Mouse (Mus musculus) gastrocnemius, postnatal 10 days (tissue): ENCODE results near the gene Akap8l. TPM values are rescaled to one million over a fixed set of nuclear protein-coding genes. Genes with fewer than 3 reads are reported as not detected.

Experiments used
- DNase-seq: peaks from one replicate; pipeline ENCODE4 v3.0.0; 2021; ENCODE audit warnings: mixed read lengths
- total RNA-seq, 2 experiments: library from RNA; stranded (reverse); gene quantifications; 2 replicates each; pipeline ENCODE4 v1.2.3; 2021

The Akap8l gene
- total RNA-seq, 2 experiments from 2014 or later, result 23.7 to 39.9 TPM

DNA sequence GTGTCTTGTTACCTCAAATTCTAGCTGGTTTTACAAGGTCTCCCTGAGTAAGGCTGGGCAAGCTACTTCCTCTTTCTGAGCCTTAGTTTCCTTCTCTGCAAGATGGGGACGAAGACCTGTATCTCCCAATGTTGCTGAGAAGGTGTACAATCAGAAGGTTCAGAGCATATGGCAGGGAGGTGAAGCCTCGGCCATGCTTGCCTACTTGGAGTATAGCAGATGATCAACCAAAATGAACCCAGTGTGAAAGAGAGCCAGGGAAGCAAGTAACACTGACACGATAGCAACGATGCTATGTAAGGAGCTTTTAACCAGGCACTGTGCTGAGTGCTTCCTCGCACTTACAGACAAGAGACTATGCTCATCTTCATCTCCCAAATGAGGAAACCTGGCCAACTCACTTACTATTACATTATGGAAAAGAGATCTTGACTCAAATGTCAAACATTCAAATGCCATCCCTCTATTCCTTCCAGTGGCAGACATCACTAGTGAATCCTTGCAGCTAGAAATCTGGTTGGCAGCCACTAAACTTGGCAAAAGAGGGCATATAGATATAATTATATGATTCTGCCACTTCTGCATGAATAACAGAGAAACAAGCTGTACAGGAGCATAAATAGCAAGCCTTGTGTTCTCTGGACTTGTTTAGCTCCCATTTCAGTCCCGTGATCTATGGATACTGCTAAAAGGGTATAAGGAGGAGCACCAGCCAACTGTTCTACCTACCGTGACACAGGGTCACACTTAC, 8.0 kb upstream of the Akap8l start:
- DNase-seq, result no peak

DNA sequence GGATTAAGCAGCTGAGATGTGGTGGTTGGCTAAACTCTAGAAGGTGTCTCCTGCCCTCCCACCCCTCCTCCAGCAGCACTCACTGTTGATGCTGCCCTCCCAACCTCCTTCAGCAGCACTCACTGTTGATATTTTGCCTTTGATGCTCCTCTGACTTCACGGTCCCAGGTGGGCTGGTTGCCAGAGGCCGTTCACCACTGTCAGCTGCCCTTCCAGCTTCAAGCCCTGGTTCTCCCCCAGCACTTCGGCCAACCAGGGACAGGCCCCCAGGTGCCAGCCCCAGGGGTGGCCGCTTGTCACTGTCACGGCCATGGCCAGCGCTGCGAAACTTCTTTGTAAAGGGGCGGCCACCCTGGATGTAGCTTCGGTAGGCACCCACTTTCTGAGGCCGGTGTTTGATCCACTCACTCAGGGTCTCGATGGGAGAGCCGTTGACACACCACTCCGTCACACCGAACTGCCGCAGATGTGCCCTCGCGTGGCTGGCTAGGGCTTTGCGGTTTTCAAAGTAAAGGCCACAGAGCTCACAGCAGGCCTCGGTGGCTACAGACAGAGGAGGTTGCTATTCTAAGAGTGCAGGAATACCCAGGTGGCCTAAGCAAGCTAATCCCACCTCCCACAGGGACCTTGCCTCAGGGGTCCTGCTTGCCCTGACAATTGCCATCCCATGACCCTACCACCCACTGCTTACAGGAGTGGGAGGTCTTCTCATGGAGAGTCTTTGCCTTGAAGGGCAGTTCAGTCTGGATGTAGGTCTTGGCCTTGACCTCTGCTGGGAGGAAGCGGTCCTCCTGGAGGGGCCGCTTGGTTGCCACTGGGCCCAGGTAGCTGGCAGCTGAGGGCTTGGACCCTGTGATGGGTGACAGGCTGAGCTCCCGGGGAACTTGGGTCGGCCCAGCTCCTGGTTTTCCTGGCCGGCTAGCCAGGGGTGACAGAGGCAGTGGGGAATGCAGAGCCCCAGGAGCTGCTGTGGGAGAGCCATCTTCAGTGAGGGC, 6.7 kb upstream of the Akap8l start:
- DNase-seq, result no peak

DNA sequence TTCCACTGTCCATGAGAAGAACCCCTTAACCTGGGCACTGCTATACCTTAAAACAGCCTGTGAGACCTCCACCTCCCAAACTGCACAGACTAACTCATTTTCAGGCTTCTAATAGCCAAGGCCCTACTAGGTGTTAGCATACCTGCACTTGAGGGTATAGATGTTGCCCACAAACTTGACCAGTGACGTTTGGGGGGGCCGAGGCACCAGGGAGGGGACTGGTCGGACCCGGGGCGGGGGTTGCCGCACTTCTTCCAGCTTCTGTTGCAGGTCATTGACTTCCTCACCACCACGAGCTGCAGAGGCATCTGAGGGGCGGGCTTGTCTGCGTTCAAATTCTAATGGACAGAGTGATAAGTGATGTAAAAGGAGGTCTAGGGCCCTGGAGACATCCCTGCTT, 5.9 kb upstream of the Akap8l start:
- DNase-seq, result no peak

DNA sequence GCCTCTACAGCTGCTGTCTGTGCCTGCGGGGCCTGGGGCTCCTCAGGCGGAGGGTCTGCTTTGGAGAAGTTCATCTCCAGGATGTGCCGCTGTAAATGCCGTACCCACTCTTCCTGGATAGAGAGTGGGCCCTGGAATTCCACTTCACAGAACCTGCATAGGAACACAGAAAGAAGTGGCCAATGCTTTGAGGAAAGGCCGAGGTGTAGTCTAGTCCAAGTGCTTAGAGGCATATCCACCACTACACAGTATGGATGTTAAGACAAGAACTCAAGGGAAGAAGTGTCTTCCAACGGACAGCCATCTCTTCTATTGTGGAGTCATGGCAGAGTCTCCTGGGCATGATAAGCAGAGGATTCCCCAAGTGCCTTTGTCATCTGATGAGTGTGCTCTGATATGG, 4.6 kb upstream of the Akap8l start:
- DNase-seq, result no peak

DNA sequence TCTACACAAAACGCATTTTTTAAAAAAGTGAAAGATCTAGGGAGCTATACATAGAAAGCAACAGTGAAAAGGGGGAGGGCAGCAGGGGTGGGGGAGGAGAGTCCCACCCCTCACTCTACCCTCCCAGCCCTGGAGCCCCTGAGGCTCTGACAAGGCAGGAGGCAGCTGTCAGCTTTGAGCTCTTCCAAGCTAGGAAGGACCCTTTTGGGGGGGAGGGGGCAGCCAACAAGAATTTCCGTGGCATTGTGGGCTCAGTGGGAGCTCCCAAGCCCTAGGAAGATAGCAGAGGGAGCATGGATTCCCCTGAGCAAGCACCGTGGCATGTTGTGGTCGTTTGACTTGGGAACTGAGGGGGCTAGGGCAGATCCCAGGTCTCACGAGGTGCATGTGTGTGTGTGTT, 3.8 kb upstream of the Akap8l start:
- DNase-seq, result no peak

DNA sequence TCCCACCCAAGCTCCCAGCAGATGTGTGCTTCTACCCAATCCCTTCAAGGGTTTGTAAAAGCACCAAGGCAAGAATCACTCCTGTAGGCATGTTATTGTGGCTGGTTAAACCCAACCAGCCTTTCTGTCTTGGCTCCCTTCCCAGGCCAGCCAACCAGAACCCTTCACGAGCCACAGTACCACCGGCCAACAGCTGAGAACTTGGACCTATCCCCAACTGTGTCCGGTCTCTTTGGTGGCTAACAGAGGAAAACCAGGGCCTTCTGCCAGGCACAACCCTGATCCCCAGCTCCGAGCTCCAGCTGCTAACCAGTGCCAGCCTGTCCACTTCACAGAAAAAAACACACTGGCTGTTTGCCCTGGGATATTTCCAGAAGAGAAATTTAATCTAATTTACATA, 3.3 kb upstream of the Akap8l start:
- peak; percentile 75 for DNase-seq

DNA sequence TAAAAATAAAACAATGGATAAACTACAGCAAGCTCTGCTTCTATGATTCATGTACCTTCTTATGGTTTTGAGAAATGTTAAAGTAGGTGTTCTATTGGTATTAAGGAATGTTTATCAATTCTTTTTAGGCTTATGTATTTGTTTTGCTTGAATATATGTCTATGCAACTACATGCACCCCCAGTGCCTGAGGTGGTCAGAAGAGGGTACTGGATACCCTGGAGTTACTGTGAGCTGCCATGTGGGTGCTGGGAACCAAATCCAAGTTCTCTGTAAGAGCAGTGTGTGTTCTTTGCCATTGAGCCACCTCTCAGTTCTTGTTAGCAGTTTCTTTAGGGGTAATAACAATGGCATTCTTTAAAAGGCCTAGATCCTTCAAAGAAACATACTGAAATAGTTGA, 1.3 kb upstream of the Akap8l start:
- DNase-seq, result no peak

DNA sequence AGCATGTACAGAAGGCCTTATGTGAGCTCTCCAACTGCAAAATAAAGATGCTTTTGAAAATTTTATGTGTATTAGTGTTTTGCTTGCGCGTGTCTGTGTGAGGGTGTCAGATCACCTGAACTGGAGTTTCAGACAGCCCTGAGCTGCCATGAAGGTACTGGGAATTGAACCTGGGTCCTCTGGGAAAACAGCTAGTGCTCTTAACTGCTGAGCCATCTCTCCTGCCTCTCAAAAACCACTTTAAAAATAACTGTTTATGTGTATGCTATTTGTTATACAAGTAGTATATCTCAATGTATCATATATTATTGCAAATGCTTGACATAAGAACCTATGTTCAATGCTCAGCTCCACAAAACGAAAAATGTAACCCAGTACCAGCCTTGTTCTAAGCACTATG, 862 bp upstream of the Akap8l start:
- no peak for DNase-seq

DNA sequence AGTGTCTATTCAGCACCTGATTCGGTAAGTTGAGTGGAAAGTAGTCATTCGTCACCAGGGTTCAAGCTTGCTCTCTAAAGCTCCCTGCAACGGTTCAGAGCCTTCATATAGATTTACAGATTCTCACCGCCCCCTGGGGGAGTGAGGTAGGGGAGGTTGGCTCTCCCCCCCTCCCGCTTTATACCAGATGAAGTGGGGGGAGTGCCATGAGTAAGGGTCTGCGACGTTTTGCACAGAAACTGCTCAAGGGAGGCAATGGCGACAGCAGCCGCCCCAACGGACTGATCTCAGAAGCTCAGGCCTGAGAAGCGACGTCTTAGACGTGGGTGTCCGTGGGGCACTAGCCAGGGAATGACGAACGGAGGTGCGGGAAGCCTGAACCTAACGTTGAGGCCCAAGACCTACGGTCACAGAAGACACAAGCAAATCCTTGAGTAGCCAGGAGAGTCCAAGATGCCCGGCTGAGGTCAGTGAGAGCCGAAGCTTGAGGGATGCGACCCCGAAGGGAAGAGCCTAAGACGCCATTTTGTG, 491 bp downstream of the Akap8l start:
- no peak for DNase-seq

DNA sequence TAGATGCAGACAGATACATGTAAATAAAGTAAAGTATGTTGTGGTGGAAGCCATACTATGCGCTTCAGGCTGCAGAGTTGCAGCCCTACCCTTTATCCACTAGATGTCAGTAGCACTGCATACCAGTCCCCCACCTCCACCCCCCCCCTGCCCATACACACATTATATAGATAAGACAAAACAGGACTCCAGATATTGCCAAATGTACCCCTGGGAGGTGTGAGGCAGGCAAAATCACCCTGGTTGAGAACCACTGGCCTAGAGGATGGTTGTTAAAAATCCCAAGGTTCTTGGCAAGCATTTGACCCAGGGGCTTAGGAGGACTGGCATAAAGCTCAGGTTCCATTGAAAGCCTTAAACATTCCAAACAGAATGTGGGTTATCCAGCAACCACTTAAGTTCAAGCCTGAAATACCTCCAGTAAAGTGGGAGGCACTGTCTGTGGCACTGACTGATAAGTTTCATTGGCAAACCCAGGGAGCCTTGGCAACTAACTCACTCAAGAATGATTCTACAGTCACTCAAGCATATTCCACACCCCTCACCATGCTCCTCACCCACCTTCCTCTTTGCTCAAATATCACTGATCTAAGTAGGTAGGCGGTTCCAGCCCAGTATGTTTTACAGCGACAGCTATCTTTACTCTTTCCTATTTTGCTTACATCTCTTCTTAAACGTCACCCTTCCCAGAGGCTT, 1.2 kb downstream of the Akap8l start:
- no peak for DNase-seq

DNA sequence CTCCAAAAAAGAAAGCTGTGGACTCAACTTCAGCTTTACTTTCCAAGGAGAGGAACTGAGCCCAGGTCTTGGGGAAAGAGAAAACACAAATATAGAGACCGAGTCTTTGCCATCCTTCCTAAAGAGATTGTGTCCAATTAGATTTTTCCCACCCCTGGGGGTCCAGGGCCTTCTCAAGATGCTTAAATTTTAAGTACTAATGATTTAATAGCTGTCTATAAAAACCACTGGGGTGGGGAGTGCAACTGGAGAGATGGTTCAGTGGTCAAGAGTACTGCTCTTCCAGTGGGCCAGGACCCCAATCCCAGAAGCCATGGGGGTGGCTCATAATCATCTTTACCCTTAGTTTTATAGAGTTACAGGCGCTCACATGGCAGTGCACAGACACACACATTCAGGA, 2.0 kb downstream of the Akap8l start:
- no peak for DNase-seq

DNA sequence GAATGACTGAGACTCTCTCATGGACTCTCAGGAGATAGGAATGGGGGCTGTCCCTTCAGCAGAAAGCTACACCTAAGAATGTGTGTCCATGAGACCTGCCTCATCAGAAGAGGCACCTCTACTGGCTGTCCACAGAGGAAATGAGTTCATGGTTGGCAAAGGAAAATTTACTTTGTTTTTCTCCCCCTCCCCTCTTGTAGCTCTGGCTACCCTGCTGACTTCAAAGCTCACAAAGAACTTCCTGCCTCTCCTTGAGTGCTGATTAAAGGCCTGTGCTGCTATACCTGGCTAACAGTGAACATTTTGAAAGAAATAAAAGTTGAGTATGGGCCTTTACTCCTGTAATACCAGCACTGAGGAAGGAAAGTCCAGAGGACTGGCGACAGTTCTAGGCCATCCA, 9.3 kb downstream of the Akap8l start:
- DNase-seq, result no peak

DNA sequence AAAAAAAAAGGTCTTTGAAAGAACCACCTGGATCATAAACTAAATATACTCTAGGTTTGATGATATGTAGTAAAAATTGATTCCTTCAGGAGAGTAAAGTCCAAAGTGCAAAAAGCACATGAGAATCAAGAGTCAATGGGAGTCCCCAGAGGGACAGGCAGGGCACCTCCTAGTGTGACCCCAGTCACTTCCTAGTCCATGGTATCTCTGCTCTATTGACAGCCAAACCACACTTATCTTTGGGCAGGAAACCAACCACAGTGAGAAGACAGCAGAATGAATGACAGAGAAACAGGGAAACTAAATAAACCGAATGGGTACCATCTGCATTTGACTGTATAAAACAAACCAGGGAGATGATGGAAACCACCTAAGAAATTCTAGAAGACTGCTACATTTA, 10.3 kb downstream of the Akap8l start:
- DNase-seq, result no peak

DNA sequence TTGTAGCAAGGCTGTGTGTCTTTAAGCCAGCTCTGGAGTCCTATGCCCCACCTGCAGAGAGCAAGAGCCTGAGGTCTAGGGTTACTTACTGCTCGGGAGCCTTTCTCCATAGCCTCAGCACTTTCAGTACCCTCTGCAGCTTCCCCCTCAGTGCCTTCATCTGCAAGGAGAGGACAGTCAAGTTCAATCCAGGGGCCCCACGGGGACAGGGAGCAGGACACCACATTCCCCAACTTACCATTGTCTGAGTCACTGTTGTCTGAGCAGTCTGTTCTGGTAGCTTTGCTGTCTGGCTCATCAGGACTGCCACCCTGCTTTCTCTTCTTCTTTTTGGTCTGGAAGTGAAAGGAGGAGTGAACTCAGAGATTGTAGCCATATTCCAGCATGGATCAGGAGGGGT, 14.5 kb downstream of the Akap8l start:
- DNase-seq, result no peak

DNA sequence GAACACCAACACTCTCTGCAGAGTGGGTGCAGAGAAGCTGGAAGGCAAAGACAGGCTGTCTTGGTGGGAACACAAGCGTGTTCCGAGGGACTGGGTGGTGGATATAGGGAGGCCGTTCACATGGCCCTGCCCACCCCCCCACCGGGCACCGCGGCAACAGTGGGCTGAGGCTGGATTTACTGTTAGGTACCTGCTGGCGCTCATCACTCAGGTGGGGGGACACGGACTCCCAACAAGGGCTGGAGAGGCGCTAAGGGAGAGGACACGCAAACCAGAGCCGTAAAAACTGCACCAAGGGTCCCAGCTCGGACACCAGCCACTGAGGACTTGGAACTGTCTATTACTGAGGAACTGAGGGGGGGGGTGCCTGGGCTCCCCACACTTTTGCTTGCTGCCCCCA, 15.5 kb downstream of the Akap8l start:
- DNase-seq, result no peak

DNA sequence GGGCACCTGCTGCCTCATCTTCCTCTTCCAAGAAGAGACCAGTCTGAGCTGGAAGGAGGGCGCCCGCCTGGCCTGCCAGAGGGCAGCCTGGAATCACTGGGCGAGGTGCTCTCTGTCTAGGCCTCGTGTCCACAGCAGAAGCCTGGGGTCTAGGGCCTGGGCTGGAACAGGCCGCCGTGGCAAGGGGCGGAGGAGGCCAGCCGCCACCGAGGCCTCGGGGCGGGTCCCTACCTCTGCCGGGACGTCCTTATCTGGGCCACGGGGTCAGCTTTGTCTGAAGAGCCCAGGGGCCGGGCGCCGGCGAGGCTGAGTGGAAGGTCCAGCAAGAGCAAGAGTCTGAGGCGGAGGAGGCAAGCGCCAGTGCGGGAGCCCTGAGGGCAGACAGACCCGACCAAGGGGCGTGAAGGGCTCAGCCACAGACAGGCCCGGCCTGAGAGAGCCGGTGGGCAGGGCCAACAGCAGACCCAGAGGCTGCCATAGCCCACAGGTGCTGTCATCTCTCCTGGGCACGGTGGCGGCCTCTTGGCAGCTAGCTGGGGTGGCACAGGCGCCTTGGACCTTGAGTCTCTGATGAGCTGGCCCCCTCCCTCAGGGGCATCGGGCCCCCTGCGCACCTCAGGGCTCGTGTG, 16.6 kb downstream of the Akap8l start:
- no peak for DNase-seq

DNA sequence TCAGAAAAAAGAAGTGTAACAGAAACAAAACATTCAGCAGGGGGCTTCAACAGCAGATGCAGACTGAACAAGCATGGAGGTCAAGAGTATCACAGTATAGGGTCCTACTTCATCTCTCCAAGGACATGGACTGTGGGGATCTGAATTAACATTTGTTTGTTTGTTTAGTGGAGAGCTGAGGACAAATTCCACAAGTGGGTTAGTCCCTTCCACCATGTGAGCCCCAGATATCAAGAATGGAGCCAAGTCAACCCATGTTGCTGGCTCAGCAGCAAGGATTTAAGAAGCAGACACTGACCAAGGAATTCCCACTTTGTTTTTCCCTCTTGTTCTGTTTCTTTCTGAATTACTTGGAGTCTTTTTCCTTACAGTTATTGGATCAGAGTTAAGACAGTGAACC, 22.9 kb downstream of the Akap8l start:
- DNase-seq, result no peak

DNA sequence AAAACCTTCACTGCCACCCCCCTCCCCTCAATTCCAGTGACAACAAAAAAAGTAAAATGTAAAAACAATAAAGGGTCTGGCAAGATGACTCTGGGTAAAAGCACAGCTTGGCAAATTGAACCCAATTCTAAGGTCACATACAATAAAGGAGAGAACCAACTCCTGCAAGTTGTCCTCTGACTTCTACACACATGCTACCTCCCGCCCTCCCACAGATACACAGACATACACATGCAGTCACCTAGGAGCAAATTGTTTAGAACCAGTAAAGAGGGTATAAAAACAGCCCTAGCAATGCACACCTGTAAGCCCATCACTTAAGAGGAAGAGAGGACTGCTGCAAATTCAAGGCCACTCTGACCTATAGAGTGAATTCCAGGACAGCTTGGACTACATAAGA, 27.6 kb downstream of the Akap8l start:
- no peak for DNase-seq

DNA sequence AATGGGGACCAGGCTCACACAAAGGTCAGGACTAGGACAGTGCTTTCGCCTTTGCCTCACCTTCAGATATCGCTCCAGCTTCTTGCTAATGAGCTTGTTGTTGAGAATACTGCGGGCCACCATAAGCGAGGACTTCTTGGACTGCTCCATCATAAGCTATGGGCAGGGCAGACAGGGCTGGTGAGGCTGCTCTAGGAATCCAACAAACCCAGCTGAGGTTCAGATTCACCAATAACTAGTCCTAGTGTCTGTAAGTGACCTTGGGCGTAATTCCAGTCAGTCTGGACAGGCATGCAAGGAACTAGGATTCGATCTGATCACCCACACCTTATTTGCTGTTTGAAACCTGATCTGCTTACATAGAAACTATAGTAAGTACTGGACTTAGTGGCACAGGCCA, 28.6 kb downstream of the Akap8l start:
- no peak for DNase-seq

DNA sequence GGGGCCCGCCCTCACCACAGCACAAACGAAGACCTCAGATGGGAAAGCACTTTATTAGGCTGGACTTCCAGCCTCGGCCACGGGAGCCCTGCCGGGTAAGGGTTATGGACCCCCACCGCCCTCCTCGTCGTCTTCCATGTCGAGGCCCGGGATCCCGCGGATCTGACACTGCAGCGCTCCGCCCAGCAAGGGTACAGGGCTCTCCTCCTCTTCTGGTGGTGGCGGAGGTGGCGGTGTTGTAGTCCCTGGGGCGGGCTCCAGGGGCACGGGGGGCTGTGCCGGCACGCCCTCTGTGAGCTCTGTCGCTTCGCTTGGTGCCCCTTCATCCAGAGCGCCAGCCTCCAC, 29.0 kb downstream of the Akap8l start:
- DNase-seq, result no peak

DNA sequence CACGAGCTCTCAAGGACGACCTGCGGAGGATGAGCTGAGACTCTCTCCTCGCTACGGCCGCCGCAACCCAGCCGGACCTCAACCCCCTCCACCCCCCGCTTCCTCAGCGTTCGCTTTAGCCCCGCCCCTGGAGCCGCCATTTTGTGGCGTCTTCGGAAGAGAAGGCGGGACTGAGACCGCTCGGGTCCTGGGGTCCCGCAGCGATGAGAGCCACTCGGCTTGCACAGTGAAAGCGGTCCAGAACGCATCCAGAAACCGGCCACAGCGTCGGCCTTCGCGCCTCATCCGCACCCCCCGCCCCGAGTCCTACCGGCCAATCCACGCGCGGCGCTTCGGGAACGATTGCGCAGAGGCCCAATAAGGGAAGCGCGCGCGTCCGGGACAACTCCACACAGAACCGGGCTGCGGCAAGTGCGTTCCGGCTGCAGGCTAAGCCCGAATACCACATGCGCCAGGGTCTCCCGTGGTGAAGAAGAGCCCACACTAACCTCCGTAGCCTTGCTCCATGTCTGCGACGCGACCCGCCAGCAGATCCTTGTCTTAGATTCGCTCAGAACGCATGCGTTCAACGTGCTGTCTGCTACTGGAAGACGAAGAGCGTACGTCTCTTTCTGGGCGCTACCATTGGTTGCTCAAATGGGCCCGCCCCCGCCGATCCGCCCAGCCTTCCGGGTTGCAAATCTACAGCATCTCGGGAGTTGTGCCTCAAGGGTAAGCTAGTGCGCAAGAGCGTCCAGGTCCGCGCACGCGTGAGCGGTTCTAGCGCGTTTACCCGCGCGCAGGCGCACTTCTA, 29.6 kb downstream of the Akap8l start, which contains the start of gene Akap8:
Gene Akap8, minus strand, starts transcription at position 642 of the 793 bp plus-strand sequence.
- peak; percentile 93 for DNase-seq
